In the genomic region with DNA sequence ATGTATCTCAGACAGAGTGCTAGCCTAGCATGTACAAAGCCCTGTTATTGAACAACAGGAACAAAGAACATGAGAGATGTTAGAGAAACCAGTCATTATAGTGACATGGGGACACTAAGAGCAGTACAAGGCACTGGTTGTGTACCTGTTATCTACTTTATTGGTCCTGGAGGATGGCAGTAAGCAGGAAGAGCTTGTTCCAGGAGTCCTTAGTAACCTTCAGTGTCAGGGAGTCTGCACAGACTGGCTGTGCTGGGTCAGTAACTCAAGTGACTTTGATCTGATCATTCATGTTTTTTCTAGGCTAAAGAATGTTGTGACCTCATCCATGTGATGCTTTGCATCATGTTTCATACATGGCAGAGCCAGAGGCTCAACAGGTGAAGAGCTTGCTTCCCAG, we compare ENCODE assay signal across 22 mouse cellular contexts. TPM values are rescaled to one million over a fixed set of nuclear protein-coding genes. Genes with fewer than 3 reads are reported as not detected.
"Had no signal": no experiment of that assay in that cellular context is flagged by ENCODE, and none has a peak within 500 bp of the region (broad histone marks: within the 10 kb centered on the region; RNA-seq: fewer than 3 reads in every experiment).

No protein-coding gene starts in this region.

- H3K27me3 ChIP-seq: midbrain, embryonic 12.5 days; neural tube, embryonic 13.5 days; neural tube, embryonic 15.5 days; stomach, embryonic 15.5 days had no signal

- H3K4me3 ChIP-seq: midbrain, embryonic 10.5 days; midbrain, embryonic 12.5 days; myocyte; neural tube, embryonic 13.5 days; neural tube, embryonic 15.5 days; stomach, embryonic 15.5 days had no signal

- H3K27ac ChIP-seq: midbrain, embryonic 10.5 days; midbrain, embryonic 12.5 days; neural tube, embryonic 13.5 days; neural tube, embryonic 15.5 days; stomach, embryonic 15.5 days; stomach, postnatal 0 days had no signal

- H3K9ac ChIP-seq: lung, embryonic 14.5 days; midbrain, embryonic 12.5 days; neural tube, embryonic 13.5 days; neural tube, embryonic 15.5 days; stomach, embryonic 15.5 days had no signal

- DNase-seq: lung, adult 18-20 months; lung, embryonic 14.5 days; lung, postnatal 10 days; lung, postnatal 4 days; midbrain, embryonic 14.5 days; retina, postnatal 1 day; right cerebral cortex, adult 18-20 months; right cerebral cortex, postnatal 25 days; right cerebral cortex, postnatal 4 days; thymus, adult 2 months; thymus, postnatal 25 days had no signal

- H3K9me3 ChIP-seq: midbrain, embryonic 10.5 days; midbrain, embryonic 12.5 days; neural tube, embryonic 13.5 days; neural tube, embryonic 15.5 days; stomach, embryonic 15.5 days had no signal

- H3K4me1 ChIP-seq: midbrain, embryonic 10.5 days; midbrain, embryonic 12.5 days; neural tube, embryonic 13.5 days; neural tube, embryonic 15.5 days; stomach, embryonic 15.5 days had no signal

- H3K36me3 ChIP-seq: midbrain, embryonic 10.5 days; midbrain, embryonic 12.5 days; neural tube, embryonic 13.5 days; neural tube, embryonic 15.5 days; stomach, embryonic 15.5 days had no signal

- ATAC-seq: midbrain, embryonic 16.5 days had no signal

- H3K4me2 ChIP-seq: lung, embryonic 14.5 days; midbrain, embryonic 12.5 days; neural tube, embryonic 13.5 days; neural tube, embryonic 15.5 days; stomach, embryonic 15.5 days had no signal

RNA-seq across cellular contexts. Expression of a gene that starts 42.7 kb away (rescaled TPM):
- polyA plus RNA-seq: lung, embryonic 14.5 days; lung, embryonic 16.5 days; midbrain, embryonic 10.5 days; midbrain, embryonic 12.5 days; midbrain, embryonic 14.5 days; midbrain, embryonic 16.5 days; neural tube, embryonic 11.5 days; neural tube, embryonic 13.5 days; neural tube, embryonic 15.5 days; spleen, adult 2 months; stomach, postnatal 0 days had no signal
